Mouse (Mus musculus): ENCODE data around the gene Etv6. TPM values are rescaled to one million over a fixed set of nuclear protein-coding genes. Genes with fewer than 3 reads are reported as not detected.
"Not testable (repeated sequence)": the region's sequence is repeated elsewhere in the genome, so short reads cannot be mapped to it uniquely, and the experiment has no call there.

Etv6 gene
- 16.5 and 17.7 TPM in 2 replicates for polyA plus RNA-seq (2014; fragmentation: Nextera tagmentation; extraction: Ambion mirVana)

- peak within 1 kb of the TSS; percentile 80 for H3K4me2 ChIP-seq (ENCODE audit: low read length)
Measured at GRCm38 (mm10) chr6:134035490-134036405, at the start of gene Etv6. TSS of gene Etv6 (plus strand) at chr6:134035700.

GRCm38 (mm10) chr6:133986161-133986560 is 49.3 kb upstream of the Etv6 start:
- Histone ChIP-seq H3K27me3 (replicated peaks; ENCODE audit: control insufficient read depth, insufficient read depth, low read length) (no peaks in the 10 kb centered on the region), H3K9ac (ENCODE audit: low read length) (no peak overlapping the region), H3K36me3 (ENCODE audit: control insufficient read depth, insufficient read depth, low read length) (no peaks in the 10 kb centered on the region), H3K4me1 (replicated peaks; ENCODE audit: control insufficient read depth, insufficient read depth, low read length) (no peaks in the 10 kb centered on the region; the same call in 1 of the 2 replicates), H3K4me2 (ENCODE audit: low read length) (no peak overlapping the region), H3K27ac (ENCODE audit: low read depth) (no peak overlapping the region), H3K9me3 (ENCODE audit: control insufficient read depth, low read length) (no peaks in the 10 kb centered on the region), H3K4me3 (ENCODE audit: low read depth, low read length) (no peak overlapping the region)
- ATAC-seq (replicated peaks; ENCODE audit: low FRiP score, low TSS enrichment, low read depth) (no peak), DNase-seq (ENCODE audit: low spot score) (no peak)
- 68% methylated on average over 2 of the region's 2 CpGs for WGBS

More at GRCm38 (mm10) chr6:134035490-134036405, at the start of gene Etv6:
- ATAC-seq (replicated peaks; ENCODE audit: low FRiP score, low TSS enrichment, low read depth) (peak; percentile 77), DNase-seq (ENCODE audit: low spot score) (peak; percentile 93)
- Histone ChIP-seq H3K27me3 (replicated peaks; ENCODE audit: control insufficient read depth, insufficient read depth, low read length) (no peaks in the 10 kb centered on the region), H3K9ac (ENCODE audit: low read length) (peak within 1 kb of the TSS; percentile 98), H3K36me3 (ENCODE audit: control insufficient read depth, insufficient read depth, low read length) (no peaks in the 10 kb centered on the region), H3K27ac (ENCODE audit: low read depth) (peak within 1 kb of the TSS; percentile 100), H3K4me1 (replicated peaks; ENCODE audit: control insufficient read depth, insufficient read depth, low read length) (peaks cover 37% of the 10 kb centered on the region), H3K4me3 (ENCODE audit: low read depth, low read length) (peak within 1 kb of the TSS; percentile 91), H3K9me3 (ENCODE audit: control insufficient read depth, low read length) (no peaks in the 10 kb centered on the region)
- WGBS = under 1% methylated on average over 71 of the region's 78 CpGs

GRCm38 (mm10) chr6:133987068-133987591 is 48.4 kb upstream of the Etv6 start:
- H3K4me1 ChIP-seq (replicated peaks; ENCODE audit: control insufficient read depth, insufficient read depth, low read length) = no peaks in the 10 kb centered on the region; the same call in 1 of the 2 replicates
- H3K36me3 ChIP-seq (ENCODE audit: control insufficient read depth, insufficient read depth, low read length) = no peaks in the 10 kb centered on the region
- DNase-seq (ENCODE audit: low spot score) = no peak
- ATAC-seq (replicated peaks; ENCODE audit: low FRiP score, low TSS enrichment, low read depth) = no peak
- H3K4me3 ChIP-seq (ENCODE audit: low read depth, low read length) = no peak overlapping the region
- no peaks in the 10 kb centered on the region for H3K27me3 ChIP-seq (replicated peaks; ENCODE audit: control insufficient read depth, insufficient read depth, low read length)
- no peaks in the 10 kb centered on the region for H3K9me3 ChIP-seq (ENCODE audit: control insufficient read depth, low read length)
- 77% methylated on average over 2 of the region's 2 CpGs for WGBS
- no peak overlapping the region for H3K27ac ChIP-seq (ENCODE audit: low read depth)
- H3K4me2 ChIP-seq (ENCODE audit: low read length) = no peak overlapping the region
- no peak overlapping the region for H3K9ac ChIP-seq (ENCODE audit: low read length)

GRCm38 (mm10) chr6:133988011-133988410 is 47.5 kb upstream of the Etv6 start:
- no peaks in the 10 kb centered on the region for H3K27me3 ChIP-seq (replicated peaks; ENCODE audit: control insufficient read depth, insufficient read depth, low read length)
- ATAC-seq (replicated peaks; ENCODE audit: low FRiP score, low TSS enrichment, low read depth) (no peak), DNase-seq (ENCODE audit: low spot score) (no peak)
- H3K9me3 ChIP-seq (ENCODE audit: control insufficient read depth, low read length) = no peaks in the 10 kb centered on the region
- H3K4me1 ChIP-seq (replicated peaks; ENCODE audit: control insufficient read depth, insufficient read depth, low read length) = no peaks in the 10 kb centered on the region; the same call in 1 of the 2 replicates
- H3K9ac ChIP-seq (ENCODE audit: low read length) = no peak overlapping the region
- no peak overlapping the region for H3K4me2 ChIP-seq (ENCODE audit: low read length)
- H3K4me3 ChIP-seq (ENCODE audit: low read depth, low read length) = no peak overlapping the region
- H3K36me3 ChIP-seq (ENCODE audit: control insufficient read depth, insufficient read depth, low read length) = no peaks in the 10 kb centered on the region
- WGBS = 48% methylated on average over 9 of the region's 9 CpGs
- no peak overlapping the region for H3K27ac ChIP-seq (ENCODE audit: low read depth)

- H3K9me3 ChIP-seq (ENCODE audit: control insufficient read depth, low read length) = no peaks in the 10 kb centered on the region
- H3K4me2 ChIP-seq (ENCODE audit: low read length) = no peak overlapping the region
- 83% methylated on average over 2 of the region's 2 CpGs for WGBS
- no peaks in the 10 kb centered on the region for H3K4me1 ChIP-seq (replicated peaks; ENCODE audit: control insufficient read depth, insufficient read depth, low read length)
- H3K27me3 ChIP-seq (replicated peaks; ENCODE audit: control insufficient read depth, insufficient read depth, low read length) = no peaks in the 10 kb centered on the region
- no peak for ATAC-seq (replicated peaks; ENCODE audit: low FRiP score, low TSS enrichment, low read depth)
- no peak for DNase-seq (ENCODE audit: low spot score)
- H3K9ac ChIP-seq (ENCODE audit: low read length) = no peak overlapping the region
- no peak overlapping the region for H3K27ac ChIP-seq (ENCODE audit: low read depth)
- H3K36me3 ChIP-seq (ENCODE audit: control insufficient read depth, insufficient read depth, low read length) = no peaks in the 10 kb centered on the region
- H3K4me3 ChIP-seq (ENCODE audit: low read depth, low read length) = no peak overlapping the region
Measured at GRCm38 (mm10) chr6:133997461-133997860, 38.0 kb upstream of the Etv6 start.

GRCm38 (mm10) chr6:133997935-133998334 is 37.6 kb upstream of the Etv6 start:
- no peak overlapping the region for H3K9ac ChIP-seq (ENCODE audit: low read length)
- WGBS = 61% methylated on average over 2 of the region's 2 CpGs
- no peaks in the 10 kb centered on the region for H3K27me3 ChIP-seq (replicated peaks; ENCODE audit: control insufficient read depth, insufficient read depth, low read length)
- H3K9me3 ChIP-seq (ENCODE audit: control insufficient read depth, low read length) = no peaks in the 10 kb centered on the region
- DNase-seq (ENCODE audit: low spot score) = no peak
- H3K36me3 ChIP-seq (ENCODE audit: control insufficient read depth, insufficient read depth, low read length) = no peaks in the 10 kb centered on the region
- H3K4me3 ChIP-seq (ENCODE audit: low read depth, low read length) = no peak overlapping the region
- no peaks in the 10 kb centered on the region for H3K4me1 ChIP-seq (replicated peaks; ENCODE audit: control insufficient read depth, insufficient read depth, low read length)
- H3K4me2 ChIP-seq (ENCODE audit: low read length) = no peak overlapping the region
- H3K27ac ChIP-seq (ENCODE audit: low read depth) = no peak overlapping the region
- ATAC-seq (replicated peaks; ENCODE audit: low FRiP score, low TSS enrichment, low read depth) = no peak

GRCm38 (mm10) chr6:134014488-134015110 is 20.9 kb upstream of the Etv6 start:
- H3K9ac ChIP-seq (ENCODE audit: low read length); H3K9me3 ChIP-seq (ENCODE audit: control insufficient read depth, low read length); H3K4me3 ChIP-seq (ENCODE audit: low read depth, low read length); DNase-seq (ENCODE audit: low spot score); H3K27me3 ChIP-seq (replicated peaks; ENCODE audit: control insufficient read depth, insufficient read depth, low read length); H3K4me1 ChIP-seq (replicated peaks; ENCODE audit: control insufficient read depth, insufficient read depth, low read length); H3K36me3 ChIP-seq (ENCODE audit: control insufficient read depth, insufficient read depth, low read length); H3K27ac ChIP-seq (ENCODE audit: low read depth); H3K4me2 ChIP-seq (ENCODE audit: low read length): not testable (repeated sequence)
- peak; percentile 15; the same call in 1 of the 2 replicates for ATAC-seq (replicated peaks; ENCODE audit: low FRiP score, low TSS enrichment, low read depth)
- WGBS = 60% methylated on average over 5 of the region's 12 CpGs

GRCm38 (mm10) chr6:134018807-134019206 is 16.7 kb upstream of the Etv6 start:
- no peaks in the 10 kb centered on the region for H3K36me3 ChIP-seq (ENCODE audit: control insufficient read depth, insufficient read depth, low read length)
- H3K9me3 ChIP-seq (ENCODE audit: control insufficient read depth, low read length) = no peaks in the 10 kb centered on the region
- DNase-seq (ENCODE audit: low spot score) (no peak), ATAC-seq (replicated peaks; ENCODE audit: low FRiP score, low TSS enrichment, low read depth) (no peak)
- no peak overlapping the region for H3K4me3 ChIP-seq (ENCODE audit: low read depth, low read length)
- H3K4me1 ChIP-seq (replicated peaks; ENCODE audit: control insufficient read depth, insufficient read depth, low read length) = no peaks in the 10 kb centered on the region
- no peaks in the 10 kb centered on the region for H3K27me3 ChIP-seq (replicated peaks; ENCODE audit: control insufficient read depth, insufficient read depth, low read length)
- H3K27ac ChIP-seq (ENCODE audit: low read depth) = no peak overlapping the region
- H3K9ac ChIP-seq (ENCODE audit: low read length) = no peak overlapping the region
- no peak overlapping the region for H3K4me2 ChIP-seq (ENCODE audit: low read length)
- 94% methylated on average over 1 of the region's 1 CpGs for WGBS

All from intestine, embryonic 14.5 days (tissue).